Mouse (Mus musculus) kidney, adult 2 months (tissue): Measurements from ENCODE around the gene Rtn2.
A peak's percentile ranks its signal among the peaks of the same experiment; 100 is the strongest.

Experiments
- CTCF ChIP-seq: fragments of 200-500 bp; conservative IDR thresholded peaks from 2 replicates; pipeline ENCODE4 v1.5.1; 2011; ENCODE audit warnings: low read depth, mild to moderate bottlenecking, control low read depth, low read length, moderate library complexity, mixed read lengths; ENCODE audit not compliant: insufficient read depth, insufficient read length
- POLR2A ChIP-seq: fragments of 200-500 bp; IDR thresholded peaks from one replicate; pipeline ENCODE4 v1.6.1; 2011; ENCODE audit warnings: low read depth, low read length, control low read depth

GRCm38 (mm10) chr7:19271238-19272172, 10.9 kb upstream of the Rtn2 start, which contains the start of gene Vasp:
- peak; percentile 62 for TF ChIP-seq POLR2A
- no peak for TF ChIP-seq CTCF
